13 mouse cellular contexts compared by ENCODE assay signal in genomic region chr11:23217430-23217829, GRCm38 (mm10). TPM values are rescaled to one million over a fixed set of nuclear protein-coding genes. Genes with fewer than 3 reads are reported as not detected.
DNase-seq lines count a peak whose midpoint lies in the region; ATAC-seq lines count a peak whose summit lies in the region.
"Had no signal": no experiment of that assay in that cellular context is flagged by ENCODE, and none has a peak within 500 bp of the region (broad histone marks: within the 10 kb centered on the region; RNA-seq: fewer than 3 reads in every experiment).

No protein-coding gene starts in this region.

- WGBS in intestine, embryonic 14.5 days: 85% methylated on average over 9 of the region's 9 CpGs
- WGBS in intestine, embryonic 15.5 days: 85% methylated on average over 9 of the region's 9 CpGs
- whole genome bisulfite sequencing in kidney, embryonic 15.5 days: 75% methylated on average over 9 of the region's 9 CpGs
- 97% methylated on average over 9 of the region's 9 CpGs for WGBS in hindbrain, embryonic 11.5 days

- H3K27ac ChIP-seq in intestine, embryonic 14.5 days (ENCODE audit: low read depth): no peak overlapping the region
- no peak overlapping the region for H3K27ac ChIP-seq in intestine, embryonic 15.5 days
- peak overlapping the region; percentile 95 for H3K27ac ChIP-seq in brown adipose tissue, adult 24 weeks (replicated peaks; ENCODE audit: low read depth, low read length)
- peak overlapping the region; percentile 62; the same call in 1 of the 2 replicates for H3K27ac ChIP-seq in kidney, embryonic 15.5 days
- no peak overlapping the region for H3K27ac ChIP-seq in hindbrain, embryonic 11.5 days (ENCODE audit: low read depth, low read length)
- H3K27ac ChIP-seq: embryonic facial prominence, embryonic 15.5 days; neural tube, embryonic 12.5 days had no signal

- no peaks in the 10 kb centered on the region for H3K36me3 ChIP-seq in intestine, embryonic 14.5 days (ENCODE audit: control insufficient read depth, insufficient read depth, low read length)
- no peaks in the 10 kb centered on the region for H3K36me3 ChIP-seq in intestine, embryonic 15.5 days
- H3K36me3 ChIP-seq in kidney, embryonic 15.5 days: no peaks in the 10 kb centered on the region
- H3K36me3 ChIP-seq in hindbrain, embryonic 11.5 days (ENCODE audit: control insufficient read depth, insufficient read depth, low read length): no peaks in the 10 kb centered on the region
- H3K36me3 ChIP-seq: embryonic facial prominence, embryonic 15.5 days; neural tube, embryonic 12.5 days had no signal

- DNase-seq in intestine, embryonic 14.5 days (ENCODE audit: low spot score): peak; percentile 38
- DNase-seq in lung, postnatal 4 days: peak; percentile 22 to 26
- DNase-seq in T-cell, adult 2 months (ENCODE audit: low spot score): no peak
- no peak for DNase-seq in hindbrain, embryonic 11.5 days (ENCODE audit: low spot score)
- DNase-seq: cerebellum, adult 18-20 months; right cerebral cortex, postnatal 4 days; thymus, postnatal 25 days had no signal

- H3K4me1 ChIP-seq in intestine, embryonic 14.5 days (replicated peaks; ENCODE audit: control insufficient read depth, insufficient read depth, low read length): no peaks in the 10 kb centered on the region
- H3K4me1 ChIP-seq in intestine, embryonic 15.5 days (replicated peaks): no peaks in the 10 kb centered on the region
- no peaks in the 10 kb centered on the region for H3K4me1 ChIP-seq in brown adipose tissue, adult 24 weeks (ENCODE audit: control insufficient read depth, insufficient read depth, insufficient read length, low read length)
- H3K4me1 ChIP-seq in kidney, embryonic 15.5 days: no peaks in the 10 kb centered on the region
- H3K4me1 ChIP-seq in hindbrain, embryonic 11.5 days (replicated peaks; ENCODE audit: control insufficient read depth, insufficient read depth, low read length): no peaks in the 10 kb centered on the region
- H3K4me1 ChIP-seq: embryonic facial prominence, embryonic 15.5 days; neural tube, embryonic 12.5 days had no signal

- no peak overlapping the region for H3K4me3 ChIP-seq in intestine, embryonic 14.5 days (ENCODE audit: low read depth, low read length)
- no peak overlapping the region for H3K4me3 ChIP-seq in intestine, embryonic 15.5 days (replicated peaks)
- peak overlapping the region; percentile 51 for H3K4me3 ChIP-seq in brown adipose tissue, adult 24 weeks (ENCODE audit: insufficient read depth, low read depth, low read length)
- no peak overlapping the region for H3K4me3 ChIP-seq in kidney, embryonic 15.5 days (replicated peaks)
- no peak overlapping the region for H3K4me3 ChIP-seq in hindbrain, embryonic 11.5 days (ENCODE audit: low read depth, low read length)
- H3K4me3 ChIP-seq: embryonic facial prominence, embryonic 15.5 days; neural tube, embryonic 12.5 days had no signal

- H3K4me2 ChIP-seq in intestine, embryonic 14.5 days (ENCODE audit: low read length): no peak overlapping the region
- no peak overlapping the region for H3K4me2 ChIP-seq in intestine, embryonic 15.5 days (replicated peaks)
- H3K4me2 ChIP-seq in kidney, embryonic 15.5 days: no peak overlapping the region
- H3K4me2 ChIP-seq in hindbrain, embryonic 11.5 days (replicated peaks; ENCODE audit: low read depth, low read length): no peak overlapping the region
- H3K4me2 ChIP-seq: embryonic facial prominence, embryonic 15.5 days; neural tube, embryonic 12.5 days had no signal

- ATAC-seq in intestine, embryonic 14.5 days (replicated peaks; ENCODE audit: low FRiP score, low TSS enrichment, low read depth): no peak
- no peak for ATAC-seq in intestine, embryonic 15.5 days
- ATAC-seq in kidney, embryonic 15.5 days (replicated peaks; ENCODE audit: low FRiP score): no peak
- ATAC-seq in hindbrain, embryonic 11.5 days (ENCODE audit: low FRiP score): no peak
- no peak for ATAC-seq in megakaryocyte-erythroid progenitor cell, adult 5-6 weeks (replicated peaks; ENCODE audit: low FRiP score, low TSS enrichment, poor library complexity, severe bottlenecking)

- H3K9ac ChIP-seq in intestine, embryonic 14.5 days (ENCODE audit: low read length): no peak overlapping the region
- H3K9ac ChIP-seq in intestine, embryonic 15.5 days: no peak overlapping the region
- no peak overlapping the region for H3K9ac ChIP-seq in kidney, embryonic 15.5 days
- no peak overlapping the region for H3K9ac ChIP-seq in hindbrain, embryonic 11.5 days (ENCODE audit: low read depth, low read length)
- H3K9ac ChIP-seq: embryonic facial prominence, embryonic 15.5 days; neural tube, embryonic 12.5 days had no signal

- H3K9me3 ChIP-seq in intestine, embryonic 14.5 days (ENCODE audit: control insufficient read depth, low read length): no peaks in the 10 kb centered on the region
- no peaks in the 10 kb centered on the region for H3K9me3 ChIP-seq in intestine, embryonic 15.5 days
- no peaks in the 10 kb centered on the region for H3K9me3 ChIP-seq in kidney, embryonic 15.5 days (replicated peaks)
- no peaks in the 10 kb centered on the region for H3K9me3 ChIP-seq in hindbrain, embryonic 11.5 days (ENCODE audit: control insufficient read depth, low read length)
- H3K9me3 ChIP-seq: embryonic facial prominence, embryonic 15.5 days; neural tube, embryonic 12.5 days had no signal

- no peaks in the 10 kb centered on the region for H3K27me3 ChIP-seq in intestine, embryonic 14.5 days (replicated peaks; ENCODE audit: control insufficient read depth, insufficient read depth, low read length)
- no peaks in the 10 kb centered on the region for H3K27me3 ChIP-seq in intestine, embryonic 15.5 days (replicated peaks)
- no peaks in the 10 kb centered on the region for H3K27me3 ChIP-seq in kidney, embryonic 15.5 days
- H3K27me3 ChIP-seq in hindbrain, embryonic 11.5 days (ENCODE audit: control insufficient read depth, insufficient read depth, low read length): no peaks in the 10 kb centered on the region
- H3K27me3 ChIP-seq: embryonic facial prominence, embryonic 15.5 days; neural tube, embryonic 12.5 days had no signal

RNA-seq across cellular contexts. Expression of gene Xpo1, which starts 38.4 kb away (rescaled TPM):
- polyA plus RNA-seq in intestine, embryonic 14.5 days (2014; fragmentation: Nextera tagmentation; extraction: Ambion mirVana): 115 and 116 TPM in 2 replicates
- polyA plus RNA-seq in intestine, embryonic 15.5 days (2015; fragmentation: Nextera tagmentation; extraction: Ambion mirVana): 72.6 and 85.0 TPM in 2 replicates
- polyA plus RNA-seq in brown adipose tissue, adult 24 weeks (2012; ENCODE audit: insufficient read depth, insufficient read length, missing spikeins): 22.1 and 33.0 TPM in 2 replicates
- polyA plus RNA-seq in kidney, embryonic 15.5 days (2015; fragmentation: Nextera tagmentation; extraction: Ambion mirVana): 102 and 109 TPM in 2 replicates
- 148 and 161 TPM in 2 replicates for polyA plus RNA-seq in hindbrain, embryonic 11.5 days (2014; fragmentation: Nextera tagmentation; extraction: Ambion mirVana)
- 106 and 142 TPM in 2 replicates for total RNA-seq in megakaryocyte-erythroid progenitor cell, adult 5-6 weeks (2014; fragmentation: Nextera tagmentation)
- 322 and 338 TPM in 2 replicates for total RNA-seq in megakaryocyte-erythroid progenitor cell, adult 5-6 weeks (2017)

Comparison
In these comparisons a context has a peak if more than half of its experiments do, and no peak if none do; other contexts are left out.
1. DNase-seq: peak in intestine, embryonic 14.5 days (single experiment) and lung, postnatal 4 days (2 of 2); none in T-cell, adult 2 months (single experiment) and hindbrain, embryonic 11.5 days (single experiment).
2. H3K27ac ChIP-seq: peak in brown adipose tissue, adult 24 weeks (single experiment) and kidney, embryonic 15.5 days (single experiment); none in intestine, embryonic 14.5 days (single experiment), intestine, embryonic 15.5 days (single experiment) and hindbrain, embryonic 11.5 days (single experiment).